8 mouse cellular contexts compared by ENCODE assay signal in the genomic region with DNA sequence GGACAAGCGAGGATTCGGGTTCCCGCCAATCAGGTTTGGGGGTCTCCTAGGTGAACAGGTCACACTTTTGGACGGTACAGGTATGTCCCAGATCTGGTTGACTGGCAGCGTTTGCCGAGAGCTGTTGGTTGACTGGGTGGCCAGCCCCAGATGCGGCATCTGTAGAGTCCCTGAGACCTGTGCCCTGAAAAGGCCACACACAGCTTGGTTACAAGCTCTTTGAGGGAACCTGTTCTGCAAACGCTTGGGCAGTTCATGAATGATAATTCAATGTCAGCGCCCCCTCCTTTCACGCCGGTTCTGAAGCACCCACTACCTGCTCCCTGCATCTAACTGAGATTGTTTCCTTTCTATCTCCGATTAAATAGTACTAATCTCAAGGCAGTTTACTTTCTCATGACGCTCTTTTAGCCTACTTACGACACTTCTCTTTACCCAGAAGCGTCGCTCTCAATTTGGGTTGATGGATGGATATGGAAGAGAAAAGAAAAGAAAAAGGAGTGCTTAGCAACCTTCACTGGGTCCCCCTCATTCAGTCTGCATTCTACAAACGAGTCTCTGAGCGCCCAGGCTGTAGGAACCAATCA. TPM values are rescaled to one million over a fixed set of nuclear protein-coding genes. Genes with fewer than 3 reads are reported as not detected.
A peak's percentile ranks its signal among the peaks of the same experiment; 100 is the strongest.
DNase-seq lines count a peak whose midpoint lies in the region; ATAC-seq and TF ChIP-seq lines count a peak whose summit lies in the region.

No protein-coding gene starts in this region.

- TF ChIP-seq POLR2A in lung, adult 2 months (IDR thresholded peaks at IDR 0.05; ENCODE audit: borderline replicate concordance, extremely low read depth, low read depth, low read length), result no peak

- no peaks in the 10 kb centered on the region; the same call in 1 of the 2 replicates for H3K27me3 ChIP-seq in hindbrain, embryonic 15.5 days

- TF ChIP-seq CTCF in lung, adult 2 months (IDR thresholded peaks at IDR 0.05; ENCODE audit: insufficient read depth, low read length), result no peak

- peak overlapping the region; percentile 73 for H3K4me2 ChIP-seq in hindbrain, embryonic 15.5 days

- no peaks in the 10 kb centered on the region for H3K36me3 ChIP-seq in hindbrain, embryonic 15.5 days

- H3K4me3 ChIP-seq in lung, adult 2 months (replicated peaks; ENCODE audit: extremely low read depth, low read depth, low read length), result peak overlapping the region; percentile 97
- H3K4me3 ChIP-seq in hindbrain, embryonic 15.5 days, result peak overlapping the region; percentile 62

- H3K4me1 ChIP-seq in lung, adult 2 months (ENCODE audit: control insufficient read depth, insufficient read depth, low read length), result peaks cover 2% of the 10 kb centered on the region; the same call in 1 of the 2 replicates
- H3K4me1 ChIP-seq in hindbrain, embryonic 15.5 days (replicated peaks), result peaks cover 17% of the 10 kb centered on the region

- WGBS in lung, adult 2 months, result 3% methylated on average over 18 of the region's 18 CpGs
- WGBS in hindbrain, embryonic 15.5 days, result 1% methylated on average over 18 of the region's 18 CpGs

- peak overlapping the region; percentile 55 for H3K27ac ChIP-seq in hindbrain, embryonic 15.5 days (replicated peaks)

- no peak for DNase-seq in lung, adult 2 months
- no peak for DNase-seq in lung, postnatal 10 days
- peak; percentile 8 for DNase-seq in c-Kit-positive CD71-positive TER-119-negative erythroid progenitor cells, embryonic 14.5 days (ENCODE audit: low read depth)
- DNase-seq in urinary bladder, postnatal 25 days (ENCODE audit: low spot score), result no peak
- DNase-seq in adrenal gland, adult (ENCODE audit: inconsistent age in 2 of 2, low spot score in 1 of 2), result no peak
- DNase-seq in frontal cortex, postnatal 14 days (ENCODE audit: low spot score in 2 of 2), result no peak

- ATAC-seq in hindbrain, embryonic 15.5 days (ENCODE audit: low FRiP score, low read depth), result peak; percentile 69
- peak; percentile 35 for ATAC-seq in megakaryocyte progenitor cell, adult 5-6 weeks (replicated peaks; ENCODE audit: poor library complexity)

- no peaks in the 10 kb centered on the region for H3K9me3 ChIP-seq in hindbrain, embryonic 15.5 days

- peak overlapping the region; percentile 49 for H3K9ac ChIP-seq in hindbrain, embryonic 15.5 days

RNA-seq across cellular contexts. Expression of a gene that starts 37.9 kb away (rescaled TPM):
- 0.08 and 0.30 TPM in 2 replicates for polyA plus RNA-seq in lung, adult 2 months (2012; rRNA removed)
- 1.1 and 1.2 TPM in 2 replicates for polyA plus RNA-seq in hindbrain, embryonic 15.5 days (2015; fragmentation: Nextera tagmentation; extraction: Ambion mirVana)
- 0.10 TPM in 1 of 2 replicates, not detected in the other for total RNA-seq in megakaryocyte progenitor cell, adult 5-6 weeks (2015)
- total RNA-seq in megakaryocyte progenitor cell, adult 5-6 weeks (2017), result 0.10 TPM in 1 of 2 replicates, not detected in the other

RNA-seq across cellular contexts. Expression of a gene that starts 42.7 kb away (rescaled TPM):
- polyA plus RNA-seq in lung, adult 2 months (2012; rRNA removed), result 5.2 and 5.8 TPM in 2 replicates
- 15.1 and 17.2 TPM in 2 replicates for polyA plus RNA-seq in hindbrain, embryonic 15.5 days (2015; fragmentation: Nextera tagmentation; extraction: Ambion mirVana)
- 22.9 and 23.3 TPM in 2 replicates for total RNA-seq in megakaryocyte progenitor cell, adult 5-6 weeks (2015)
- 20.2 TPM in 2 replicates for total RNA-seq in megakaryocyte progenitor cell, adult 5-6 weeks (2017)

RNA-seq across cellular contexts. Expression of a gene that starts 47.1 kb away (rescaled TPM):
- polyA plus RNA-seq in lung, adult 2 months (2012; rRNA removed), result 25.1 and 26.1 TPM in 2 replicates
- 45.6 and 47.5 TPM in 2 replicates for polyA plus RNA-seq in hindbrain, embryonic 15.5 days (2015; fragmentation: Nextera tagmentation; extraction: Ambion mirVana)
- 15.5 and 16.2 TPM in 2 replicates for total RNA-seq in megakaryocyte progenitor cell, adult 5-6 weeks (2015)
- total RNA-seq in megakaryocyte progenitor cell, adult 5-6 weeks (2017), result 12.2 and 14.1 TPM in 2 replicates
